Mouse (Mus musculus): ENCODE results near the gene Agpat2. TPM values are rescaled to one million over a fixed set of nuclear protein-coding genes. Genes with fewer than 3 reads are reported as not detected.

The Agpat2 gene
- polyA plus RNA-seq, 1 experiment from 2014 or later = 55.6 TPM

- ATAC-seq (ENCODE audit: insufficient read depth) = no peak
- Histone ChIP-seq H3K4me1 (replicated peaks) (peaks cover 38% of the 10 kb centered on the region), H3K36me3 (replicated peaks) (peaks cover 46% of the 10 kb centered on the region), H3K9ac (no peak overlapping the region), H3K27ac (replicated peaks) (no peak overlapping the region), H3K27me3 (no peaks in the 10 kb centered on the region), H3K4me3 (replicated peaks) (no peak overlapping the region), H3K4me2 (no peak overlapping the region), H3K9me3 (replicated peaks) (no peaks in the 10 kb centered on the region)
- WGBS (ENCODE audit: insufficient replicate concordance) = 60% methylated on average over 21 of the region's 21 CpGs
Observed at GRCm38 (mm10) chr2:26635489-26636324, 31.5 kb upstream of the Agpat2 start.

DNA sequence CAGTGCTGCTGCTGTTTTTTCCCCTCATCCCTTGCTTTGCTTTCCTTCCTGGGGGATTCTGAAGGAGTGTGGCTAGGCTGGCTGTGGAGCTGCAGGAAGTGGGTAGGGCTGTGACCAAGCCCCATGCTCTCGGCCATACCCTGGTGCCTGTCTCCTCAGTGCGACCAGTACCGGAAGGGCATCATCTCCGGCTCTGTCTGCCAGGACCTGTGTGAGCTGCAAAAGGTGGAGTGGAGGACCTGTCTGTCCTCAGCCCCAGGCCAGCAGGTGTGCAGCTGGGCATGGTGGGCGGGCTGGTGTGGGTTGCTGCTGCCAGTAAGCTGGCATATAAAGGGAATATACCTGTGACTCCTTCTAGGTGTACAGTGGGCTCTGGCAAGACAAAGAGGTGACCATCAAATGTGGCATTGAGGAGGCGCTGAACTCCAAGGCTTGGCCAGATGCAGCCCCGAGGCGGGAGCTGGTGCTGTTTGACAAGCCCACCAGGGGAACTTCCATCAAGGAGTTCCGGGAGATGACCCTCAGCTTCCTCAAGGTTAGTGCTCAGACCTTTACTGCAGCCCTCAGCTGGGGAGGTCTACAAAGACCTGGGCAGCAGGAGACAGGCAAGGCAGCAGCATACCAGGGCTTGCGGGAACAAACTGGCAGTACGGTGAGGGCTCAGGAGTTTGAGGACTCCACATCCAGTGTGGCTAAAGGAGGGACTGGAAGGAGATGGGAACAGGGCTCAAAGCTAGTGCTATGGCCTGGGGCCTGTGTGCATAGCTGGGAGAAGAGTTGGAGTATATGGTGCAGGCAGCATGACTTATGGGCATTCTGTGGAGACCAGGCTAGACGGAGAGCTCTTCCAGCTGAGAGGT is 30.6 kb upstream of the Agpat2 start:
- peaks cover 46% of the 10 kb centered on the region for H3K36me3 ChIP-seq (replicated peaks)
- H3K27ac ChIP-seq (replicated peaks) = no peak overlapping the region
- ATAC-seq (ENCODE audit: insufficient read depth) = no peak
- 43% methylated on average over 12 of the region's 12 CpGs for WGBS (ENCODE audit: insufficient replicate concordance)
- no peak overlapping the region for H3K4me3 ChIP-seq (replicated peaks)
- H3K27me3 ChIP-seq = peaks cover under 1% of the 10 kb centered on the region; the same call in 1 of the 2 replicates
- no peaks in the 10 kb centered on the region for H3K9me3 ChIP-seq (replicated peaks)
- H3K9ac ChIP-seq = no peak overlapping the region
- H3K4me1 ChIP-seq (replicated peaks) = peaks cover 33% of the 10 kb centered on the region
- no peak overlapping the region for H3K4me2 ChIP-seq

- Histone ChIP-seq H3K9me3 (replicated peaks) (no peaks in the 10 kb centered on the region), H3K4me3 (replicated peaks) (no peak overlapping the region), H3K4me2 (no peak overlapping the region), H3K36me3 (replicated peaks) (peaks cover 46% of the 10 kb centered on the region), H3K27ac (replicated peaks) (no peak overlapping the region), H3K27me3 (peaks cover 8% of the 10 kb centered on the region), H3K4me1 (replicated peaks) (peaks cover 28% of the 10 kb centered on the region), H3K9ac (no peak overlapping the region)
- ATAC-seq (ENCODE audit: insufficient read depth) = no peak
- WGBS (ENCODE audit: insufficient replicate concordance) = 46% methylated on average over 4 of the region's 4 CpGs
Observed at GRCm38 (mm10) chr2:26633953-26634530, 29.8 kb upstream of the Agpat2 start.

- no peak overlapping the region for H3K27ac ChIP-seq (replicated peaks)
- no peak overlapping the region for H3K4me2 ChIP-seq
- H3K4me3 ChIP-seq (replicated peaks) = no peak overlapping the region
- H3K27me3 ChIP-seq = peaks cover 21% of the 10 kb centered on the region
- H3K4me1 ChIP-seq (replicated peaks) = peaks cover 15% of the 10 kb centered on the region
- H3K36me3 ChIP-seq (replicated peaks) = peaks cover 36% of the 10 kb centered on the region
- WGBS (ENCODE audit: insufficient replicate concordance) = 70% methylated on average over 16 of the region's 16 CpGs
- H3K9me3 ChIP-seq (replicated peaks) = no peaks in the 10 kb centered on the region
- ATAC-seq (ENCODE audit: insufficient read depth) = no peak
- H3K9ac ChIP-seq = no peak overlapping the region
Observed at GRCm38 (mm10) chr2:26632541-26633395, 28.6 kb upstream of the Agpat2 start.

GRCm38 (mm10) chr2:26628792-26629437 is 24.7 kb upstream of the Agpat2 start:
- H3K4me1 ChIP-seq (replicated peaks) = no peaks in the 10 kb centered on the region; the same call in none of the 2 replicates
- peaks cover 34% of the 10 kb centered on the region for H3K27me3 ChIP-seq
- no peak overlapping the region for H3K27ac ChIP-seq (replicated peaks)
- peak overlapping the region; percentile 55 for H3K4me3 ChIP-seq (replicated peaks)
- 26% methylated on average over 5 of the region's 5 CpGs for WGBS (ENCODE audit: insufficient replicate concordance)
- H3K9me3 ChIP-seq (replicated peaks) = no peaks in the 10 kb centered on the region
- H3K36me3 ChIP-seq (replicated peaks) = no peaks in the 10 kb centered on the region
- ATAC-seq (ENCODE audit: insufficient read depth) = no peak
- no peak overlapping the region for H3K9ac ChIP-seq
- H3K4me2 ChIP-seq = peak overlapping the region; percentile 76

GRCm38 (mm10) chr2:26627921-26628739 is 23.9 kb upstream of the Agpat2 start, which contains the start of gene Fam69b:
Fam69b (plus strand) TSS chr2:26628457.
- Histone ChIP-seq H3K9ac (peak within 1 kb of the TSS; percentile 26; the same call in 1 of the 2 replicates), H3K36me3 (replicated peaks) (no peaks in the 10 kb centered on the region), H3K4me1 (replicated peaks) (no peaks in the 10 kb centered on the region; the same call in none of the 2 replicates), H3K4me3 (replicated peaks) (peak within 1 kb of the TSS; percentile 55), H3K9me3 (replicated peaks) (no peaks in the 10 kb centered on the region), H3K27me3 (peaks cover 34% of the 10 kb centered on the region), H3K27ac (replicated peaks) (no peak within 1 kb of the TSS), H3K4me2 (peak within 1 kb of the TSS; percentile 76)
- under 1% methylated on average over 61 of the region's 70 CpGs for WGBS (ENCODE audit: insufficient replicate concordance)
- ATAC-seq (ENCODE audit: insufficient read depth) = 0 out of 2 replicates have a peak, but pooled peaks have one; percentile 20

DNA sequence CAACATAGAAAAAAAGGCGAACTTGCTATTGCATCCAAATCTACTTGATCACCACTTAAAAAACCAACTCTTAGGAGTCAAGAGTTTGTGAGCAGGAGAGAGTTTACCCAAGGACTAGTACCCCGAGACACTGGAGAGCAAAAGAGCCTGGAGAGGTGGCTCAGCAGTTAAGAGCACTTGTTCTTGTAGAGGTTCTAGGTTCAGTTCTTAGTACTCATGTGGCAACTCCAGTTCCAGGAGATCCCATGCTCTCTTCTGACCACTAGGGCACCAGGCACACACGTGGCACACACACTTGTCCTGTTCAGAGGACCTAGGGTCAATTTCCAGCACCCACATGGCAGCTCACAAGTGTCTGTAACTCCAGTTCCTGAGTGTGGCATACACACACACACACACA is 21.9 kb upstream of the Agpat2 start:
- Histone ChIP-seq H3K36me3 (replicated peaks) (no peaks in the 10 kb centered on the region), H3K4me3 (replicated peaks) (no peak overlapping the region), H3K4me1 (replicated peaks) (no peaks in the 10 kb centered on the region; the same call in none of the 2 replicates), H3K9ac (no peak overlapping the region), H3K27ac (replicated peaks) (no peak overlapping the region), H3K9me3 (replicated peaks) (no peaks in the 10 kb centered on the region), H3K4me2 (no peak overlapping the region), H3K27me3 (peaks cover 34% of the 10 kb centered on the region)
- ATAC-seq (ENCODE audit: insufficient read depth) = no peak
- 39% methylated on average over 3 of the region's 3 CpGs for WGBS (ENCODE audit: insufficient replicate concordance)

GRCm38 (mm10) chr2:26625419-26625818 is 21.2 kb upstream of the Agpat2 start:
- ATAC-seq (ENCODE audit: insufficient read depth) = no peak
- WGBS (ENCODE audit: insufficient replicate concordance) = 43% methylated on average over 3 of the region's 3 CpGs
- H3K36me3 ChIP-seq (replicated peaks) = no peaks in the 10 kb centered on the region
- no peaks in the 10 kb centered on the region for H3K9me3 ChIP-seq (replicated peaks)
- no peak overlapping the region for H3K4me2 ChIP-seq
- H3K27me3 ChIP-seq = peaks cover 34% of the 10 kb centered on the region
- H3K4me3 ChIP-seq (replicated peaks) = no peak overlapping the region
- H3K4me1 ChIP-seq (replicated peaks) = no peaks in the 10 kb centered on the region; the same call in none of the 2 replicates
- no peak overlapping the region for H3K9ac ChIP-seq
- H3K27ac ChIP-seq (replicated peaks) = no peak overlapping the region

DNA sequence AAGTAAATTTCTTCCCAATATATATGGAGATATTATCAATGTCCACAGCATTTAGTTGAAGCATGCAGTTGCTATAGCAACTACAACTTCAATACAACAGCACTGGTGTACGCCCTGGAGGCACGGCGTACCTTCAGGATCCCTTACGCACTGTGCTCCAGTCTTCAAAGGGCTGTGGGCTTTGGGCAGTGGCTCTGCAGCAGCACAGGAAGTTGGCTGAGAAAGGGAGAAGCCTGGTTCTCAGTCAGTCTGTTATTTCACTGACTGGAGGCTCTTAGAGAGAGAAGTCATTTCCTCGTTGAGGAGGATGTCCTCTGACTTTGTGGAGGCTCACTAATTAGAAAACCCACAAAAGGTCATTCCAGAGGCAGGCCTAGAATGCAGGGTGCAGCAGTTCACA is 18.8 kb upstream of the Agpat2 start:
- H3K4me3 ChIP-seq (replicated peaks) = no peak overlapping the region
- H3K4me1 ChIP-seq (replicated peaks) = no peaks in the 10 kb centered on the region; the same call in 1 of the 2 replicates
- H3K9me3 ChIP-seq (replicated peaks) = no peaks in the 10 kb centered on the region
- no peak for ATAC-seq (ENCODE audit: insufficient read depth)
- H3K4me2 ChIP-seq = no peak overlapping the region
- H3K27me3 ChIP-seq = peaks cover 15% of the 10 kb centered on the region
- H3K36me3 ChIP-seq (replicated peaks) = no peaks in the 10 kb centered on the region
- no peak overlapping the region for H3K9ac ChIP-seq
- H3K27ac ChIP-seq (replicated peaks) = no peak overlapping the region
- WGBS (ENCODE audit: insufficient replicate concordance) = 33% methylated on average over 5 of the region's 5 CpGs
